Mouse (Mus musculus) heart, embryonic 13.5 days (tissue): ENCODE measurements around the gene Tldc1. TPM values are rescaled to one million over a fixed set of nuclear protein-coding genes. Genes with fewer than 3 reads are reported as not detected.

ENCODE experiments used
- ATAC-seq: fragments of 200-750 bp; cut with Nextera tagmentation; 2 replicates; pipeline ENCODE4 v1.8.0; 2017; ENCODE audit warnings: moderate TSS enrichment; ENCODE audit not compliant: insufficient number of reproducible peaks, low FRiP score, low TSS enrichment; ENCODE audit errors: extremely low read depth
- H3K27ac ChIP-seq: fragments of 300-500 bp; sonication (generic); replicated peaks from 2 replicates; pipeline ENCODE4 v1.5.1; 2015; ENCODE audit warnings: moderate library complexity, mild to moderate bottlenecking, inconsistent platforms
- H3K27me3 ChIP-seq: fragments of 300-500 bp; sonication (generic); replicated peaks from 2 replicates; pipeline ENCODE4 v1.6.1; 2015; ENCODE audit warnings: mild to moderate bottlenecking, inconsistent platforms
- H3K36me3 ChIP-seq: fragments of 300-500 bp; sonication (generic); 2 replicates; pipeline ENCODE4 v1.6.1; 2015; ENCODE audit warnings: mild to moderate bottlenecking, inconsistent platforms
- H3K4me1 ChIP-seq: fragments of 300-500 bp; sonication (generic); 2 replicates; pipeline ENCODE4 v1.6.1; 2015; ENCODE audit warnings: inconsistent platforms
- H3K4me2 ChIP-seq: fragments of 300-500 bp; sonication (generic); 2 replicates; pipeline ENCODE4 v1.6.1; 2015; ENCODE audit warnings: inconsistent platforms, mild to moderate bottlenecking, moderate library complexity
- H3K4me3 ChIP-seq: fragments of 300-500 bp; sonication (generic); 2 replicates; pipeline ENCODE4 v1.5.1; 2015; ENCODE audit warnings: moderate library complexity, mild to moderate bottlenecking, inconsistent platforms
- H3K9ac ChIP-seq: fragments of 300-500 bp; sonication (generic); 2 replicates; pipeline ENCODE4 v1.6.1; 2015; ENCODE audit warnings: inconsistent platforms, mild to moderate bottlenecking, moderate library complexity
- H3K9me3 ChIP-seq: fragments of 300-500 bp; sonication (generic); 2 replicates; pipeline ENCODE4 v1.6.1; 2016; ENCODE audit warnings: inconsistent platforms
- WGBS: fragments of 180-500 bp; shearing (Covaris S2); methylation state at CpG from one replicate; pipeline ENCODE4 v1.1.7; 2015; ENCODE audit warnings: mixed read lengths; 5-methylcytosine and 5-hydroxymethylcytosine counted together
- polyA plus RNA-seq: library from polyadenylated mRNA; unstranded; fragments of >200 nt; fragmentation: Nextera tagmentation; extraction: Ambion mirVana; gene quantifications from 2 replicates; pipeline ENCODE4 v1.2.1, GENCODE M21; 2015

The Tldc1 gene
- polyA plus RNA-seq, 1 experiment from 2014 or later, result 14.3 TPM

DNA sequence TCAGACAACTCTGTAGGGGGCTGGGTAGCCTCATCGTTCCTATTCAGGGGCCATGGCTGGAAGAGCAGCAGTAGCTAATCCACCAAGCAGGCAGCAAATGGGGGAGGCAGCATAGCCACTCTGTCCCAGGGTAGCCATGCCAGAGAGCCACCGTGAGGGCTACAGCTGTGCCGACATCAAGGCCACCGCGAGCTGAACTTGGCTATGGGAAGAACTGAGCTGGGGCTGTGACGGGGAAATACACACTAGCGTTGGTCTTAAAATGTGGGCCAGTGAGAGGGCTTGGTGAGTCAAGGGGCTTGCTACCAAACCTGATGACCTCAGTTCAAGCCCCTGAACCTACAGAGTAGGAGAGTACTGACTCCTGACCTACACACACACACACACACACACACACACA lies 6.5 kb upstream of the Tldc1 start:
- no peaks in the 10 kb centered on the region for H3K36me3 ChIP-seq
- no peak overlapping the region for H3K4me2 ChIP-seq
- no peaks in the 10 kb centered on the region for H3K9me3 ChIP-seq
- H3K27ac ChIP-seq, result no peak overlapping the region
- H3K4me1 ChIP-seq, result peaks cover 12% of the 10 kb centered on the region
- H3K27me3 ChIP-seq, result peaks cover 37% of the 10 kb centered on the region
- 75% methylated on average over 7 of the region's 7 CpGs for WGBS
- no peak overlapping the region for H3K4me3 ChIP-seq
- no peak overlapping the region for H3K9ac ChIP-seq
- ATAC-seq, result no peak

DNA sequence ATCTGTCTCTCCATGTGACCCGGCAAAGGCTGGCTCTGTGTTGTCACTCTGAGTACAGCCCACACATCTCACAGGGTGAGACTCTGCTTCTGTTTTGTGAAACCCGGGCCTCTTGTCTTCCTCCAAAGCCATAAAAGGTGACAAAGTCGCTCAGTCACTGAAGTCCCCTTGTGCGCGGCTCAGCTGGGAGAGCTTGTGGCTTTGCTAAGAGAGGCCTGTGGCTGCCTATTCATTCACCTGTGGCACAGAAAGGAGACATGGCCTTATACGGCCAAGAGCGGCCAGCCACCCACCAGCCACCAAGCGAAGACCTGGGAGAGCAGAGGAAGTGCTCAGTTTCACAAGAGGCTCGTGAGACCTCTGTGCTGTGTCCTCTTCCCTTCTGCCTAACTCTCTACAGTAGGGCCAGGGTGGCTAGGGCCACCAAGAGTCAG lies 5.9 kb upstream of the Tldc1 start:
- Histone ChIP-seq H3K27me3 (peaks cover 36% of the 10 kb centered on the region), H3K4me2 (no peak overlapping the region), H3K4me3 (no peak overlapping the region), H3K9ac (peak overlapping the region; percentile 28), H3K4me1 (peaks cover 12% of the 10 kb centered on the region), H3K27ac (no peak overlapping the region), H3K9me3 (no peaks in the 10 kb centered on the region), H3K36me3 (no peaks in the 10 kb centered on the region)
- WGBS, result 46% methylated on average over 9 of the region's 9 CpGs
- ATAC-seq, result no peak

DNA sequence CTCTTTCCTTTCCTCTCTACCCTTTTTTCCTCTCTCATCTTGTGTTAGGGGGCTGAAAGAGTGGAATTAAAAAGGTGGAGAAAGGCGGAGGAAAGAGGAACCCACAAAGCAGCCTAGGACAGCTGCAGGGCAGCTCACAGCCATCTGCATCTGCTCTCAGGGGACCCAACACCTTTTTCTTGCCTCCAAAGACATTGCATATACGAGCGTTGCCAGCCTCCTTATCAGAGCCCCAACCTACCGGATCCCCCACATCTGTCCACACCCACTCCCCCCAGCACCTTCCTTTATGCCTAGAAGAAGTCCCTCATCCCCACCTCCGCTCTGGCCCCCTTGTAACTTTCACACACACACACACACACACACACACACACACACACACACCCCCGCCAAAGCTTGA lies 5.4 kb upstream of the Tldc1 start:
- H3K27ac ChIP-seq, result no peak overlapping the region
- H3K36me3 ChIP-seq, result no peaks in the 10 kb centered on the region
- no peak for ATAC-seq
- no peak overlapping the region for H3K4me2 ChIP-seq
- H3K4me1 ChIP-seq, result peaks cover 17% of the 10 kb centered on the region
- H3K27me3 ChIP-seq, result peaks cover 31% of the 10 kb centered on the region
- H3K9me3 ChIP-seq, result no peaks in the 10 kb centered on the region
- no peak overlapping the region for H3K9ac ChIP-seq
- 60% methylated on average over 6 of the region's 6 CpGs for WGBS
- H3K4me3 ChIP-seq, result no peak overlapping the region

DNA sequence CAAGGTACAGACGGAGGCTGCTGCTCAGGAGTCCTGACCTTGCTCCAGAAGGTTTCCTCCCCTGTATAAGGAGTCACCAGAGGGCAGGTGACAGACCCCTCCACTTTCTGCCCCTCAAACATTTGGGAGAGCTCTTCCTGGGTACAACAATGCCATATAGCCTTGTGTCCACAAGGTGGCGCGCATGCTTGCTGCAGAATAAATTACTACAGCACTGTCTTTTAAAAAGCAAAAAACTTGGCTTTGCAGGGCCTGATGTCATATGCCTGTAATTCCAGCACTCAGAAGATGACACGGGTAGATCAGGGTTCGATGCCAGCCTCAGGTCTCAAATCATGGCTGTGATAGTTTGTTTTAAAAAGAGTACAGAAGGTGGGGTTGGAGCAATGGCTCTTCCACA lies 4.5 kb upstream of the Tldc1 start:
- WGBS, result 8% methylated on average over 5 of the region's 5 CpGs

DNA sequence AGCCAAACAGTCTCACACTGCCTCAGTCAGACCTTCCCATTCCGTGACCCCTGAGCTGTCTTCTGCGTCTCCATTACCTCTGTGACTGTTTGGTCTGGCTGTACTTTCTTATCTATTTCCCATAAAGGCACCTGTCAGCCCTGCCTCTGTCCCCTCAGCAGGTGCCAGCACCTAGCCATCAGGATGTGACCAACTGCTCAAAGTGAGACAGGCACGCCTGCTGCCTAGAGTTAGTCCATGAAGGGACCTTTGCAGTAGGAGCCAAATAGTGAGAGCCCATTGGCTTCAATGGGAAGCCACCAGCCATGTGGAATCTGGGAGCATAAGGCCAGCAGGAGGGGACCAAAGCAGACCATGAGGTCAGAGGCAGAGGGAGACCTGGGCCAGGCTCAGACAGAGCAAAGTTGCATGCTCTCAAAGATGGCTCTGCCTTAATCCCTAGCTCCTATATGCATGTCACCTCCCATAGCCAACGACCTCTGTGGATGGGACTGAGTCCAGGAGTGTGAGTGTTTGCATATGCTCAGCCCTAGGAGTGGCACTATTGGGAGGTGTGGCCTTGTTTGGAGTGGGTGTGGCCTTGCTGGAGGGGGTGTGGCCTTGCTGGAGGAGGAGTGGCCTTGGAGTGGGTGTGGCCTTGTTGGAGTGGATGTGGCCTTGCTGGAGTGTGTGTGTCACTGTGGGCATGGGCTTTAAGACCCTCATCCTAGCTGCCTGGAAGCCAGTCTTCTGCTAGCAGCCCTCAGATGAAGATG lies 3.0 kb upstream of the Tldc1 start:
- no peak overlapping the region for H3K9ac ChIP-seq
- peaks cover 30% of the 10 kb centered on the region for H3K27me3 ChIP-seq
- 50% methylated on average over 4 of the region's 4 CpGs for WGBS
- H3K9me3 ChIP-seq, result no peaks in the 10 kb centered on the region
- H3K27ac ChIP-seq, result no peak overlapping the region
- ATAC-seq, result no peak
- no peaks in the 10 kb centered on the region for H3K36me3 ChIP-seq
- no peak overlapping the region for H3K4me3 ChIP-seq
- H3K4me1 ChIP-seq, result peaks cover 33% of the 10 kb centered on the region
- H3K4me2 ChIP-seq, result no peak overlapping the region

More for the DNA sequence above, 4.5 kb upstream of the Tldc1 start:
- no peak overlapping the region for H3K4me3 ChIP-seq
- H3K4me2 ChIP-seq, result no peak overlapping the region
- ATAC-seq, result no peak
- H3K27ac ChIP-seq, result no peak overlapping the region
- peaks cover 21% of the 10 kb centered on the region for H3K4me1 ChIP-seq
- no peaks in the 10 kb centered on the region for H3K36me3 ChIP-seq
- peaks cover 31% of the 10 kb centered on the region for H3K27me3 ChIP-seq
- H3K9me3 ChIP-seq, result no peaks in the 10 kb centered on the region
- H3K9ac ChIP-seq, result no peak overlapping the region

DNA sequence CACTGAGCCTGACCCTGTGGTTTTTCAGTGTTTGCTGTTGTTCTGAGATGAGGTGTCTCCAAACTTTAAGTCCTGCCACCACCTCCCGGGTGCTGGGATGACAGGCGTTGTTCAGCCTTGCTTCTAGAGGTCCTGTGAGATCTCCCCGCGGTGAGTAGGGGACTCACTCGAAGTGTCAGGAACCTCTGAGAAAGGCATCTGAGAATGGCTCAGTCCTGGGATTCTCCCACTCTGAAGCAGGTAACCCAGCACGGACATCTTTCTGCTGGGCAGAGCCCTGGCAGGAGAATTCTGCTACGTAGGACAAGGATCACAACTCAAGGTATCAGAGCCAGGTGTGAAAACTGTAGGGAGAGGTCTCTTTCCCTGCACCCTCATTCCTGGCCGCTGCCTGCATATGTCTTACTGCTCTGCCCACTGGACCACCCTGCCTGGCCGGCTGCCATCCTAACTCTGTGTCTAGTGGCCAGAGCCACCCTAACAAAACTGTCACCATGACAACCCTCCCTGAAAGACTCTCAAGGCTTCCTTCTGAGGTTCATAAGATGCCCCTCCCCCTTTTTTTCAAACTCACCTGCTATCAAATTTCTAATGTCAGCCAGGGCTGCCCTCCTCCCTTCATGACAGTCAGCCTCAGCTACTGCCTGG lies 2.3 kb upstream of the Tldc1 start:
- no peaks in the 10 kb centered on the region for H3K36me3 ChIP-seq
- no peaks in the 10 kb centered on the region for H3K9me3 ChIP-seq
- no peak overlapping the region for H3K27ac ChIP-seq
- no peak overlapping the region for H3K4me2 ChIP-seq
- no peak overlapping the region for H3K9ac ChIP-seq
- WGBS, result 73% methylated on average over 9 of the region's 9 CpGs
- ATAC-seq, result no peak
- peaks cover 22% of the 10 kb centered on the region for H3K27me3 ChIP-seq
- no peak overlapping the region for H3K4me3 ChIP-seq
- peaks cover 29% of the 10 kb centered on the region for H3K4me1 ChIP-seq

DNA sequence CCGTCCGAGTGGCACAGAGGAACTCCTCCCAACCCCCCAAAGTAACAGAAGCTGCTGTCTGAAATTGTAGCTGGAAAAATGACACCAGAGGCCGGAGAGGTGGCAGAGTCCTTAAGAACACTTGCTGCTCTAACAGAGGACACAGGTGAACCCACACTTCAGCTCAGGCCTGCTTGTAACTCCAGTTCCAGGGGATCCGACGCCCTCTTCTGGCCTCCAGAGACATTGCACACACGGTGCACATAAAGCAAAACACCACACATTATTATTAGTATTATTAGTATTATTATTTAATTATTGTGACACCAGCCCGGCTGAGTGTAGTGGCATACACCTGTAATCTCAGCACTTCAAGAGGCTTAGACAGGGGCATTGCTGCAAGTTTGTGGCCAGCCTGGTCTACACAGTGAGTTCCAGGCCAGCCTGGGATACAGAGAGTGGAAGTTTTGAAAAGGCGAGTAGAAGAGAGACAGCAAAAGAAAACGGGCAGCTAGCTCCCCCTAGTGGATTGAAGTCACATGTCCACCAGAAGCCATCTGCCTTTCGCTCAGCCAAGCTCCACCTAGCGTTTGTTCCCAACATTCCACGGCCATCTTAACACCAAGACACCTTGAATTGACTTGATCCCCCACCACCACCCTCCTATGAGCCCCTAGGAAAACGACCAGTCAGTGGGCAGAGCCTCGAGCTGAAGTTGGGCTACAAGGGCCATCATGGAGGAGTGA lies 959 bp upstream of the Tldc1 start:
- H3K27me3 ChIP-seq, result peaks cover 10% of the 10 kb centered on the region
- no peaks in the 10 kb centered on the region for H3K36me3 ChIP-seq
- peaks cover 26% of the 10 kb centered on the region for H3K4me1 ChIP-seq
- H3K27ac ChIP-seq, result peak overlapping the region; percentile 75
- peak overlapping the region; percentile 96 for H3K4me2 ChIP-seq
- ATAC-seq, result no peak
- WGBS, result 23% methylated on average over 14 of the region's 14 CpGs
- H3K9me3 ChIP-seq, result no peaks in the 10 kb centered on the region
- H3K4me3 ChIP-seq, result peak overlapping the region; percentile 68
- peak overlapping the region; percentile 60; the same call in 1 of the 2 replicates for H3K9ac ChIP-seq

DNA sequence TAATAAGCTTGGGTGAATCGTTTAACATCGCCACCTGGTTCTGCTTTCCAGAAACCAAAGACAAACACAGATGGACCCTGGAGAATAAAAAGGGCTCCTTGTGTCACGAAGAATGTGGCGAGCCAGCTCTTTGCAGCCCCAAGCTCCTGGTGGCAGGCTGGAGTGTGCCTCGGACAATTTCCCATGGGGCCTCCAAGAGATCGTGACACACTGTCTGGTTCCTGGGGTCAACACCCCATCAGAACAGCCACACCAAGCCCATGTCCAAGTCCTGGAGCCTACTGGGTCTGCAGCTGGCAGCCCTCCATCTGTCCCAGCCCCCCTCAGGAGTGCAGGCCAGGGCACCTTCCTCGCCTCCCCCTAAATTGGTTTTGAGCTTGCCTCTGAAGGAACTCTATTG lies 451 bp downstream of the Tldc1 start:
- H3K4me3 ChIP-seq, result peak overlapping the region; percentile 68
- peaks cover 7% of the 10 kb centered on the region for H3K27me3 ChIP-seq
- peaks cover 4% of the 10 kb centered on the region for H3K36me3 ChIP-seq
- peaks cover 21% of the 10 kb centered on the region for H3K4me1 ChIP-seq
- 22% methylated on average over 7 of the region's 7 CpGs for WGBS
- peak overlapping the region; percentile 84 for H3K27ac ChIP-seq
- no peaks in the 10 kb centered on the region for H3K9me3 ChIP-seq
- H3K9ac ChIP-seq, result peak overlapping the region; percentile 89
- H3K4me2 ChIP-seq, result peak overlapping the region; percentile 96
- ATAC-seq, result no peak

DNA sequence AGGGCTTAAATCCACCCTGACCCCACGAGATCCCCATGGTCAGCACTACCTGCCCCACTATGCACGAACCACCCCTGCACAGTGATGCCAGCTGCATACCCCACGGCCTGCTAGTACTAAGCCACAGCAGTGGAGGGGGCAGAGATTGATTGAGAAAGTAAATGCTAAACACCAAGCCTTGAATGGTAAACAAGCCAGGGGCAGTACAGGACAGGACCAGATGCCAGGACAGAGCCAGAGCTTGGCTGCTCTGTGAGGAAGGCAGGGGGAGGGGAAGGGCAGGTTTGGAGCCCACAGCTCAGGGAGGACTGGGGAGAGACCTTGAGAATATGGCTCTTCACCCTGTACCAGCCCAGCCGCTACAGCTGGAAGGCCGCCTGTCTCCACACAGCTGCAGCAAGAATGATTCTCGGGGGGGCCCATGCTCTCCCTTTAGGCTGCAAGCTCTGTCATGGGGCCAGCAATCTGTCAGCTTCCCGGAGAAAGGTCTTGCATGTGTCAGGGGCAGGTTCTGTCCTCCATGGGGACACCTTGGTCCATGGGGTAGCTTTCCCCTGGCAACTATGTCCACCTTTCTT lies 1.5 kb downstream of the Tldc1 start:
- Histone ChIP-seq H3K9me3 (no peaks in the 10 kb centered on the region), H3K4me2 (no peak overlapping the region), H3K9ac (peak overlapping the region; percentile 42; the same call in 1 of the 2 replicates), H3K27me3 (peaks cover 7% of the 10 kb centered on the region), H3K36me3 (peaks cover 14% of the 10 kb centered on the region), H3K4me3 (no peak overlapping the region), H3K4me1 (peaks cover 21% of the 10 kb centered on the region), H3K27ac (no peak overlapping the region)
- 70% methylated on average over 7 of the region's 7 CpGs for WGBS
- no peak for ATAC-seq

DNA sequence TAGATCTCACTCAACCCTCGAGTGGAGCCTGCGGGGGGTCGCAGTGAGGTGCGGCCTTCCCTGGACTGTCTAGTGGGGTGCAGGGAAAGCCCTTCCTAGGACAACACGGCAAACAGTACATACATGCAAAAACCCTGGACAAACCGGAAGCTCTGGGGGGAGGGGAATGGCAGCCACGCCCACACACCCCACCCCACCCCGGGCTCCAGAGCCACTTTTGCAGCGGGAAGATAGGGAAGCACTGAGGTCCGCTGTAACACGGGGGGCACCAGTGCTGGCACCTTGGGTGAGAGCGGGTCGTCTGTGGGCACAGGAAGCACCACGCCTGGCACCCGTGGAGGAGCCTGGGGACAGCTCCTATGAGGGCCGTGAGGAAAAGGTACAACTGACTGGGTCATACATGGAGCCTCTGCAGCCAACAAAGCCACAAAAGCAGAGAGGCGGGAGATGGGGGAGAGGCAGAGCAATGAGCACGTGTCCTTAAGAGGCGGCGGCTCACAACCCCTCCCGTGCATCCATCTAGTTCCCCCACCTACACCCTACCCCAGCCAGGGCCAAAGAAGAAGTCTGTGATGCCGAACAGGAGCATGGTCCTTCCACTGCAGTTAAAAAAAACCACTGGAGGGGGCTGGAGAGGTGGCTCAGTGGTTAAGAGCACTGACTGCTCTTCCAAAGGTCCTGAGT lies 12.3 kb downstream of the Tldc1 start:
- H3K4me2 ChIP-seq, result no peak overlapping the region
- H3K27me3 ChIP-seq, result no peaks in the 10 kb centered on the region
- 74% methylated on average over 22 of the region's 22 CpGs for WGBS
- no peak for ATAC-seq
- H3K9me3 ChIP-seq, result no peaks in the 10 kb centered on the region
- H3K27ac ChIP-seq, result no peak overlapping the region
- H3K4me3 ChIP-seq, result no peak overlapping the region
- peaks cover 75% of the 10 kb centered on the region for H3K36me3 ChIP-seq
- H3K9ac ChIP-seq, result no peak overlapping the region
- peaks cover 6% of the 10 kb centered on the region; the same call in 1 of the 2 replicates for H3K4me1 ChIP-seq

DNA sequence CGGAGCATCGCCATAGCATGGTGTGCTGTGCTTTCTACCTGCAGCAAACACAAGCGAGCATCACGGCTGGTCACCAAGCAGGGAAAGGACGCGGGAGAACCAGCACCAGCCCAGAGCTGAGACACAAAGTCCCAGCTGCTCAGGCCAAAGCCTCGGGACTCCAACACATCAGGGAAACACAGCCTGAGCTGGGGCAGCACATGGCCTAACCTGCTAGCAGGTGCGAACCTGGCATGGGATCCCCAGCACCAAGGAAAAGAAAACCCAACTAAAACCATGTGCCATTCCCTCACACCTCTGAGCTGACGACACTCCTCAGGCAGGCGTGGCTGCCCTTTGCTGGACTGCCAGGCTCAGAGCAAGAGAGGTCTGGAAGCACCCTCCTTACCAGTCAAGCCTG lies 12.9 kb downstream of the Tldc1 start:
- Histone ChIP-seq H3K27ac (no peak overlapping the region), H3K9me3 (no peaks in the 10 kb centered on the region), H3K9ac (no peak overlapping the region), H3K27me3 (no peaks in the 10 kb centered on the region), H3K4me3 (no peak overlapping the region), H3K4me1 (peaks cover 6% of the 10 kb centered on the region; the same call in 1 of the 2 replicates), H3K4me2 (no peak overlapping the region), H3K36me3 (peaks cover 73% of the 10 kb centered on the region)
- no peak for ATAC-seq
- 75% methylated on average over 10 of the region's 10 CpGs for WGBS
